Mouse (Mus musculus) retina, embryonic 14.5 days (tissue): ENCODE results near the gene Myh3.
A peak's percentile ranks its signal among the peaks of the same experiment; 100 is the strongest.
"Not testable (repeated sequence)": the region's sequence is repeated elsewhere in the genome, so short reads cannot be mapped to it uniquely, and the experiment has no call there.

ENCODE experiments used
- DNase-seq: peaks from one replicate; pipeline ENCODE4 v3.0.0-alpha.2; 2015; ENCODE audit warnings: low spot score

Gene Myh3

DNA sequence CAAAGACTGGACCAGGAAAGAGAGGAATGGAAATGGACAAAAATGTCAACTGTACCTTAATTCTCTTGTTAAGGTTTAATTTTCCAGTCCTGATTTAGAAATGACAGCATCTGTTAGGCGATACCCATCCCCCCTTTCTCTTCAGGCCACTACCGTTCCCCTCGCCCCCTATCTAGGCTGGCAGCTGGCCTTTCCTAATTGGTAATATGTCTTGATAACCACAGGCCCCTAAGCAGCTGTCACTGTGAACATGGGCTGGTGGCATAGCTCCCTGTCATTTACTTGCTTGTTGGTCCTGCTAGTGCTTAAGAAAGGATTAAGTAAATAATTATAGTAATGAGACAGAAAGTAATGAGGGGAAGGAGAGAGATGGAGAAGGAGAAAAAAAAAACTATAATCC lies 665 bp upstream of the Myh3 start:
- peak; percentile 57 for DNase-seq

DNA sequence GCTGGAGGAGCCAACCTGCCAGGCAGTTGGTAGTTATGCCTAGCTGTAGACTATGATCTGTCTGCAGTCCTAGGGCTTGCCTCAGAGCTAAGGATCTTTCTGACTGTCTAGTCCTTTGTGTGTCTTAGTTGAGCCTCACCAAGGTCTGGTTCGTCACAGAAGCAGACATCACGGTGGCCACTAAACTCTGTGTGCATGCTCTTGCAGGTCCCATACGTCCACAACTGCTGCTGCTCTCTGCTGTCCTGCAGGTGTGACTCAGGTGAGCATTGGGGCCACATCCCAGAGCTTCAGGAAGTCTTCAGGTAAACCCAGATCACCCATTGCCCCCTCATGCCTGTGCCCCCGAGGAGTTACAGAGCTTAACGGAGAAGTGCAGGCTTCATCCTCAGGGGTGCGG lies 788 bp downstream of the Myh3 start:
- no peak for DNase-seq

DNA sequence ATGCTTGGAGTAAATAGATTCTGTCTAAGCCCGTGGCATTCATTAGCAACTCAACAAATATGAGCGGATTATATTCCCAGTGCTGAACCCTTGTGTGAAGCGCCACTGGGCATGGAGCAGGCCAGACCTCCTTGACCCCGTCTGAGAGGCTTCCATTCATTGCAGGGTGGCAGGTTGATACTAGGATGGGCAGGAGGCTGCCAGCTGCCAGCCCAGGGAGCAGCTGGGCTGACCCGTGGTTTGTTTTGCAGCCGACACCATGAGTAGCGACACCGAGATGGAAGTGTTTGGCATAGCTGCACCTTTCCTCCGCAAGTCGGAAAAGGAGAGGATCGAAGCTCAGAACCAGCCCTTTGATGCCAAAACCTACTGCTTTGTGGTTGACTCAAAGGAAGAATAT lies 1.6 kb downstream of the Myh3 start:
- DNase-seq, result peak; percentile 16

DNA sequence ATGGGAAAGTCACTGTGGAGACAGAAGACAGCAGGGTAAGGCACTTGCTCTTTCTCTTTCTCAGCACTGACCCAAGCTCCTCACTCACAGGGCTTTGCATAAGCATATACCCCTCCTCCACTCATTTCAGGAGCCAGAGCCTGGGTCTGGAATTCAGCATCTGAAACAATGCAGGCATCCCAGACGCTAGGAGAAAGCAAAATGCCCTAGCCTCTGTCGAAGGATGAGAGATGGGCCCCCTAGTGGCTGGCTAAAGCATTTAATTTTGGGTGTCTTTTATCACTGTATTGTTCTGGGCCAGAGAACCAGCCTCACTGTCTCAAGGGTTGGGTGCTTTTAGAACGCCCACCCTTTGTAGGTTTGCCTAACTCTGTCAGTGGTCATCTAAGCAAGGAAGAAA lies 2.1 kb downstream of the Myh3 start:
- peak; percentile 87 for DNase-seq

DNA sequence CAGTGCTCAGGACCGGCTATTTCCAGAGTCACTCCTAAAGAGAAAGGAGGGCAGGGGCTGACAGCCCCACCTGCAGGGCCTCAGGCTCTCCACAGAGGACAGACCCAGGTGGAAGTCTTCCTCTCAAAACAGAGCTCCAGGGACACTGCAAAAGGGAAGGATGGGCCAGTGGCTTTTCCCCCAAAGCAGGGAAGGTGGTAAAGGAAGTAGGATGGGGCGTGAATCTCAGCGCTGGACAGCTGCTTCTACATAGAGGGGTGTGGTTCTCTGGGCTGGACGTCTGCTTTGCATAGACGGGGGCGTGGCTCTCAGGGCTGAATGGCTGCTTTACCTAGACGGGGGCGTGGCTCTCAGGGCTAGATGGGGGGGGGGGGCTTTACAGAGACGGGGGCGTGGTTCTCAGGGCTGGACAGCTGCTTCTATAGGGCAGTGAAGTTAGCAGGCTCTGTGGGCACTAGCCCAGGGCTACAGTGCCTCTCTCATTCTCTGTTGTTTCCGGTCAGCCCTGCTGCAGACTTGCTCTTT lies 3.1 kb downstream of the Myh3 start:
- DNase-seq, result peak; percentile 80

DNA sequence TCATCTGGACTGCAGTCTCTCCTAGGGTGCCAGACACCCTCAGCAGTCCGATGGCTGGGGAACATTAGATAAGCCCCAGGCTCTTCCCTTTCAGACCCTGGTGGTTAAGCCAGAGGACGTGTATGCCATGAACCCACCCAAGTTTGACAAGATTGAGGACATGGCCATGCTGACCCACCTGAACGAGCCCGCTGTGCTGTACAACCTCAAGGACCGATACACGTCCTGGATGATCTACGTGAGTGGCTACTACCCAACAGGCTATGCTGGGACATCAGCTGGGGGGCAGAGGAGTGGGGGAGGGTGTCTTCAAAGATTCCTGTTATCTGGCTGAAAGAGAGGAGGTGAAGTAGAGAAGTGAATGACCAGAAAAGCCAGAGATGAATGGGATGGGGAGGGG lies 4.1 kb downstream of the Myh3 start:
- DNase-seq, result no peak

DNA sequence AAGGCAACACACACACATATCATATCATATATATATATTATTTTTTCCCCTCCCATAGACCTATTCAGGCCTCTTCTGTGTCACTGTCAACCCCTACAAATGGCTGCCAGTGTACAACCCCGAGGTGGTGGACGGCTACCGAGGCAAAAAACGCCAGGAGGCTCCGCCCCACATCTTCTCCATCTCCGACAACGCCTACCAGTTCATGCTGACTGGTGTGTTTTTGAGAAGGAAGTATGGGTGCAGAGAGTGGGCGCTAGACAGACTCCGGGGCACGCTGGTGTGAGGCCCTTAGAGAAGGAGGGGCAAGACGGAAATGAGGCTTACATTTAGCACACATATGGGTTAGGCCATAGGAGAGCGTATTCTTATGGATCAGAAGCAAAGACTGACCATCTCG lies 4.7 kb downstream of the Myh3 start:
- no peak for DNase-seq

DNA sequence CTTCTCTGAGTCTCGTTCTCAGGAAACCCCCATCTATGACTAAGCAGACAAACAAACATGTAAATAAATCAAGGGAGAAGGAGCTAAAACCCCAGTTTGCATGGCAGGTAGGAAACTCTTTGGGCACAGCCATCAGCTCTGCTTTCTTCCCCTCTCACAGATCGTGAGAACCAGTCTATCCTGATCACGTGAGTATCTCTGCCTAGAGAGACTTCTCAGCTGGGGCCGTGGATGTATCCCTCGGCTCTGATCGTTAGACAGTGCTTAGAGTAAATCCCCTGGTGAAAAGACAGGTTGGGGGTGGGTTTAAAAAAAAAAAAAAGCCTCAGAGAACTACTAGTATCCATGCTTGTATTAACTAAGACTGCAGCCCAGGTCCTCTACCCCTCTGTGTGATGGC lies 5.1 kb downstream of the Myh3 start:
- DNase-seq, result no peak

DNA sequence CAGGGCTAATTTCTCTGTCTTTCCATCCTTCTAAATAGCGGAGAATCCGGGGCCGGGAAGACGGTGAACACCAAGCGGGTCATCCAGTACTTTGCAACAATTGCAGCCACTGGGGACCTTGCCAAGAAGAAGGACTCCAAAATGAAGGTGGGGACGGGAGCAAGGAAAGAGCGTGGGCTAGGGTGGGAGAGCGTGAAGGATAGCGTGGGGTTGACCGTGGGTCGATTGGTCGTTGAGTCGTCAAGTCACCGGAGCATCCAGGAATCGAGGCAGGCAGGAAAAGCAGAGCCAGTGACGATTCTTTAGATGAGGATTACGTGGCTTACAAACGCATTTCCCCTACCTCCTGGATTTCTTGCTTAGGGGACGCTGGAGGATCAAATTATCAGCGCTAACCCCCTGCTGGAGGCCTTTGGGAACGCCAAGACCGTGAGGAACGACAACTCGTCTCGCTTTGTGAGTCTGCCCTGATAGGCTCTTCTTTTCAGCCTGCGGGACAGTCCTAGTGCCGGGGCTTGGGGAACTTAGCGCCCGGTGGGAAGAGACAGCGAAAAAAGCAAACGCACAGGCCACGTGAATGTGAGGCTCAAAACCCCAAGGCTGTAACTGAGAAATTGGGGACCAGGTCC lies 5.7 kb downstream of the Myh3 start:
- peak; percentile 11 for DNase-seq

DNA sequence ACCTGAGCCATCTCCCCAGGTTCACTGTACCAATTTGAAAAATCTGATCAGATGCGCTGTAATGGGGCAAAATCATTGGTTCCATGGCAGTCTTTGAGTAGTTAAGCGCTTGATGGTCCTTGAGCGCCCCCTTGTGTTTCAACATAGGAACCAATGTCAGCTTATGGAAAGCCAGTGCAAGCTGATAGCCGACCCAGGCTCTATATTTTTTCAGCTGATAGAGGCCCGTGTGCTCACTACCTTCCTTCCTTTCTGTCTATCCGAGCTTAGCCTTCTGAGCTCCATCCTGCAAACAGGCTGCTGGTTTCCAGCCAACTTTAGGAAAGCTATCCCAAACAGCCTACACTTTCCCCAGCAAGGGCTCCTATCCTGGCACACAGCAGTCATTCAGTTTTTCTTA lies 7.4 kb downstream of the Myh3 start:
- peak; percentile 94 for DNase-seq

DNA sequence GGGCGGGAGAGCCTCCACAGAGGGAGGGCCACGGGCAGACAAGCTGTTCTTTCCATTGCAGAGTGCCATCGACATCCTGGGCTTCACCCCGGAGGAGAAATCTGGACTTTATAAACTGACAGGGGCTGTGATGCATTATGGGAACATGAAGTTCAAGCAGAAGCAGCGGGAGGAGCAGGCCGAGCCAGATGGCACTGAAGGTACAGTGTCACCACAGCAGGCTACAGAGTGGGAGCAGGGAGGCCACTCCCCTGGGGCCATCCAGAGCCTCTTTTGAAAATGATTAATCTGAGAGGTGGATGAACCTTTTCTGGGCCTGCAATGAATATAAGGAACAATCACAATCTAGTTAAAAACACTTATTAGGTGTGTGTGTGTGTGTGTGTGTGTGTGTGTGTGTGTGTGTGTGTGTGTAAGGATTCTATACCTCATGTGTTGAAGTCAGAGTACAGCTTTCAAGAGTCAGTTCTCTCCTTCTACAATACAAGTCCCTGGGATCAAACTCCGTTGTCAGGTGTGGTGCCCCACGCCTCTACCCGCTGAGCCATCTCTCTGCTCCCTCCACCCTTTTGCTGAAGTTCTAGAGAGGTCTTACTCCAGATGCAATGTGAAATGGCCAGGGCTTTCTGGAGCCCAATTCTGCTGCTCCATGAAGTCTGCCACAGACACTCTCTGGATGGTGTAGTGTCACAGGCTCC lies 8.5 kb downstream of the Myh3 start:
- DNase-seq, result peak; percentile 10

DNA sequence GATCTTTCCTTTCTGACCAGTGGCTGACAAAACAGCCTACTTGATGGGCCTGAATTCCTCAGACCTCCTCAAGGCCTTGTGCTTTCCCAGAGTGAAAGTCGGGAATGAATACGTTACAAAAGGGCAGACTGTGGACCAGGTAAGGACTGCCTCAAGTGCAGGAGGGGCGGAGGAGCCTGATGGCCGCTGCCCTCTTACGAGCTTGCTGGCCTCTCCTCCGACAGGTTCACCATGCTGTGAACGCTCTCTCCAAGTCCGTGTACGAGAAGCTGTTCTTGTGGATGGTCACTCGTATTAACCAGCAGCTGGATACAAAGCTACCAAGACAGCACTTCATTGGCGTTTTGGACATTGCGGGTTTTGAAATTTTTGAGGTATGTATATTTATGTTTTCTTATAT lies 9.1 kb downstream of the Myh3 start:
- DNase-seq, result no peak

DNA sequence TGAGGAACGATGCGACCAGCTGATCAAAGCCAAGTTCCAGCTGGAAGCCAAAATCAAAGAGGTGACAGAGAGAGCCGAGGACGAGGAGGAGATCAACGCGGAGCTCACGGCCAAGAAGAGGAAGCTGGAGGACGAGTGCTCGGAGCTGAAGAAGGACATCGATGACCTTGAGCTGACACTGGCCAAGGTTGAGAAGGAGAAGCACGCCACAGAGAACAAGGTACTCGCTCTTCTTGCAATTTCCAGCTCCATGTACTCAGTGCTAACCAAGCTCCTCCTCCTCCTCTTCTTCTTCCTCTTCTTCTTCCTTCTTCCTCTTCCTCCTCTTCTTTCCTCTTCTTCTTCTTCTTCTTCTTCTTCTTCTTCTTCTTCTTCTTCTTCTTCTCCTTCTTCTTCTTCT lies 14.3 kb downstream of the Myh3 start:
- not testable (repeated sequence) for DNase-seq

DNA sequence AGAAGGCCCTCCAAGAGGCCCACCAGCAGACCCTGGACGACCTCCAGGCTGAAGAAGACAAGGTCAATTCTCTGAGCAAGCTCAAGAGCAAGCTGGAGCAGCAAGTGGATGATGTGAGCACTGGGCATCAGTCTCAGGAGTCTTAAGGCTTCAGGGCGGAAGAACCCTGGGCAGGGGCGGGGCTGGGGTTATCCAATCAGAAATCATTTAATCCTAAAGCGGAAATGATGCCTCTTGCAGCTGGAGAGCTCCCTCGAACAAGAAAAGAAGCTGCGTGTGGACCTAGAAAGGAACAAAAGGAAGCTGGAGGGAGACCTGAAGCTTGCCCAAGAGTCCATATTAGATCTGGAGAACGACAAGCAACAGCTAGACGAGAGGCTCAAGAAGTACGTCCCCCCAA lies 15.1 kb downstream of the Myh3 start:
- DNase-seq, result no peak

DNA sequence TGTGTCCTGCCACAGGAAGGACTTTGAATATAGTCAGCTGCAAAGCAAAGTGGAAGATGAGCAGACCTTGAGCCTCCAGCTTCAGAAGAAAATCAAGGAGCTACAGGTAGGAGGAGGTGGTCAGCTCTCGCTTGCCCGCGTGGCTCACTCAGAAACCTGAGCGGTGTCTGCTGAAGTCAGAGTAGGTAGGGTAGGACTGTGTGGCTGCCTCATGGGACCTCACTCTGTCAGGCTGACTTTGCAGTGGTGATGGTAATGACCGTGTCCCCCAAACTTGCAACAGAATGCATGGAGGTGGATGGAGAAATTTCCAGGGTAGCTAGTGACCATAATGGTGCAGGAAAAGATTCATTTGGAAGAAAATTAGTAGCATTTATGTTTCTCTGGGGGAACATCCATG lies 15.6 kb downstream of the Myh3 start:
- no peak for DNase-seq

DNA sequence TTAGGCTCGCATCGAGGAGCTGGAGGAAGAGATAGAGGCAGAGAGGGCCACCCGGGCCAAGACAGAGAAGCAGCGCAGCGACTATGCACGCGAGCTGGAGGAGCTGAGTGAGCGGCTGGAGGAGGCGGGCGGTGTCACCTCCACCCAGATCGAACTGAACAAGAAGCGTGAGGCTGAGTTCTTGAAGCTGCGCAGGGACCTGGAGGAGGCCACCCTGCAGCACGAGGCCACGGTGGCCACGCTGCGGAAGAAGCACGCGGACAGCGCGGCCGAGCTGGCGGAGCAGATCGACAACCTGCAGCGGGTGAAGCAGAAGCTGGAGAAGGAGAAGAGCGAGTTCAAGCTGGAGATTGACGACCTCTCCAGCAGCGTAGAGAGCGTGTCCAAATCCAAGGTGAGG lies 16.4 kb downstream of the Myh3 start:
- DNase-seq, result no peak

DNA sequence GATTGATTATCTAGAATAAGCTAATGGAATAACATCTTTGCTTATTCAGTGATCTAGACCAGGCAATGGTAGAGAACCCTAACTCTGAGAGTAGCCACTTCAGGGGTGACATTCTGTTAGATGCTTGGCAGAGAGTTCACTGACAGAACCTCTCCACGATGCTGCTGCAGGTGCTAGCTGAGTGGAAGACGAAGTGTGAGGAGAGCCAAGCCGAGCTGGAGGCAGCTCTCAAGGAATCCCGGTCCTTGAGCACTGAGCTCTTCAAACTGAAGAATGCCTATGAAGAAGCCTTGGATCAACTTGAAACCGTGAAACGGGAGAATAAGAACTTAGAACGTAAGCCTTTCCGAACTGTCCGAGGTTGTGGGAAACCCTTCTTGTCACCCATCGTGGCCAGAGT lies 19.6 kb downstream of the Myh3 start:
- no peak for DNase-seq

DNA sequence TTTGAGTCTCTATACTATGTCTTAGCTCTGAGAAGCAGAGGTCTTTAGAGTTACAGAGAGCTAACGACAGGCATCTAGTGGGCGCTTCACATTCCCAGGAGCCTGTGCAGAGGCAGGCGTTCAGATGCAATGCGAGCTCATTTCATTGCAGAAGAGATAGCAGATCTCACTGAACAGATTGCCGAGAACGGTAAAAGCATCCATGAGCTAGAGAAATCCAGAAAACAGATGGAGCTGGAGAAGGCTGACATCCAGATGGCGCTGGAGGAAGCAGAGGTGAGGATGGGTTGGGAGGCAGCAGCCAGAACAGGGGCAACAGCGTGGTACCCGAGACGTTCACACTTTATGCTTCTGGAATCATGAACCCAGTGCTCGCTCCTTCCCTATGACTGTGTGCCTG lies 20.3 kb downstream of the Myh3 start:
- DNase-seq, result no peak

DNA sequence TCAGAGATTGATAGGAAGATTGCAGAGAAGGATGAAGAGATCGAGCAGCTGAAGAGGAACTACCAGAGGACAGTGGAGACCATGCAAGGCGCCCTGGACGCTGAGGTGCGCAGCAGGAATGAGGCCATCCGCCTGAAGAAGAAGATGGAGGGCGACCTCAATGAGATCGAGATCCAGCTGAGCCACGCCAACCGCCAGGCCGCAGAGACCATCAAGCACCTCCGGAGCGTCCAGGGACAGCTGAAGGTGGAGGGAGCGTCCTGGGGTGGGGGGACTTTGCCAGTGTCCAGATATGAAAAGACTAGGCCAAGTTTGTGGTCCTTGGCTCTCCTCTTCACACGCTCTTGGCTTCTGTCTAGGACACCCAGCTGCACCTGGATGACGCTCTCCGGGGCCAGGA lies 21.1 kb downstream of the Myh3 start:
- DNase-seq, result no peak

DNA sequence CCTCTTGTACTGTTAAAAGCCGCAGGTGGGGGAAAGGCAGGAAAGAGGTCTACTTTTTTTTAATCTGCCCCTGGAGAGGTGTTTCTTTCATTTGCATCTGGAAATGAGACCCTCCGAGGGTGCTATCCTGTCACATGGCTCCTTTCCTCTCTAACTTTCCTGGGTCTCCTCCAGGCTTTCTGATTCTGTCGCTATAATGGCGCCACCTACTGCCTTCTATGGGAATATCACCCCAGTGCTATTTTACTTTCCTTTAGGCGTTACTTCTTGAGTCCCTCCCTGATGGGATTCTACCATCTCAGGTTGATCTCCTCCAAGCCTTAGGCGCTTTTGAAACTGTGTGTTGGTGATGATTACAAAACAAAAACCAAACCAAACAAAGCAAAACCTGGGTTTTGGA lies 22.1 kb downstream of the Myh3 start:
- peak; percentile 66 for DNase-seq

DNA sequence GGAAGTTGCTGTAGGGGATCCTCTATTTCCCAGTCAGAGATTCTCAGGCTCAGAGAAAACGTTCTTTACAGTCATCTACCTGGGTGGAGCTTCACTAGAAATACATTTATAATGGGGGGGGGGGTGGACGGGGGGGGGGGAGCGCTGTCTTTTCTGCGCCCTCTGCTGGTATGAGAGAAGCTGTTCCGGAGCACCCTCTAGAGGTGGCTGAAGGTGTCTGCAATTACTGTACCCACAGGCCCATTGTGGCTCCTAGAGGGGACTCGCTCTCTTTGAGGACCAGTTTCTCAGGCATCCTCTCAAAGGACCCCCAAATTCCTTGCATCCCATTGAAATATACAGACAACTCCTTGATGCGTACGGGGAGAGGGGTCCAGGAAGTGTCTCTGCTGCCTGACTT lies 23.6 kb downstream of the Myh3 start:
- DNase-seq, result peak; percentile 68

DNA sequence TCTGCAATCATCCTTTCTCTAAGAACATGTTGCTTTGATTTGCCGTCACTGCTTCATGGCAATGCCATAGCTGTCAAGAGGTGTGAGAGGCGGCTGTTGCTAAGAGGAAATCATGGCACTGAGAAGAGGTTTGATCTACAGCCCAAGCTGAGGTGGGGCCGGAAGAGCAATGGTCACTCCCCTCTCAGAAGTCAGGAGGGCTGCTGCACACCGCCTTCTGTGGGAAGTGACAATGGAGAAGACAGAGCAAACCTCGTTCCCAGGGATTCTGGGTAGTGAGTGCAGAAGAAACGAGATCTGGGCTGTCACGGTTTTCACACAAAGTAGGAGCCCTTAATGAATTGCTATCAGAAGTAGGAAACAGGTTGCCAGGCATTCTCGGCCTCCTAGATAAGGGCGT lies 25.2 kb downstream of the Myh3 start:
- no peak for DNase-seq

DNA sequence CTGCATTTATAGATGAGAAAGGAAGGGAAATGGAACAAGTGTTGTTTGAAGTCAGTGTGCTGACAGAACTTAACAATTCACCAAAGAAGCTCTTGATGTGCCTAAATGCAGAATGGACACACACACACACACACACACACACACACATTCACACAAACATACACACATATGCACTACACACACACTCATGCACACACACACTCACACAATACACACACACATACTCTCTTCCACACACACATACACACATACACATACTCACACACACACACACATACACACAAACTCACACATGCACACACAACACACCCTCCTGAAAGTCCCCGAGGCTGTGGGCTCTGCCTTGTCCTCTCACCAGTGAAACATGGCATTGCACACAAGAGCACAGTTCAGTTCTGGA lies 26.1 kb downstream of the Myh3 start:
- no peak for DNase-seq

DNA sequence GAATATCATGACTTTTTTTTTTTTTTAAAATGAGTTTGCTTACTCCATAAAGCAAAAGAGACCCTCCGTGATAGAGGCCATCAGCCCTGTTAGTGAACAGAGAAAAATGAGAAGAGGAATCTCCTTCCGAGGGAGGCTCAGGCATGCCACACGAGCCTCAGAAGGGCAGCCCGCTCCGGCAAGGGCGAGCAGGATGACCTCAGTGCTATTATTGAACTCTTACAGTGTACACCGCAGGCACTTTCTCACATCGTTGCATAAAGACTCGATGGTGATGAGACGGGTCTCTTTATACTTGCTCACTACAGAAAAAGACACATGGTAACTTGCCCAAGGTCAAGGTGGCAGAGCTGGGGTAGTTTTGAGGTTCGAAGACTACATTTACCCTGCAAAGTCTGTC lies 26.6 kb downstream of the Myh3 start:
- DNase-seq, result no peak
